Mouse (Mus musculus): ENCODE results near the gene Il17ra. TPM values are rescaled to one million over a fixed set of nuclear protein-coding genes. Genes with fewer than 3 reads are reported as not detected.
A peak's percentile ranks its signal among the peaks of the same experiment; 100 is the strongest.

The Il17ra gene
- polyA plus RNA-seq, 2 experiments, result 3.6 to 6.0 TPM

DNA sequence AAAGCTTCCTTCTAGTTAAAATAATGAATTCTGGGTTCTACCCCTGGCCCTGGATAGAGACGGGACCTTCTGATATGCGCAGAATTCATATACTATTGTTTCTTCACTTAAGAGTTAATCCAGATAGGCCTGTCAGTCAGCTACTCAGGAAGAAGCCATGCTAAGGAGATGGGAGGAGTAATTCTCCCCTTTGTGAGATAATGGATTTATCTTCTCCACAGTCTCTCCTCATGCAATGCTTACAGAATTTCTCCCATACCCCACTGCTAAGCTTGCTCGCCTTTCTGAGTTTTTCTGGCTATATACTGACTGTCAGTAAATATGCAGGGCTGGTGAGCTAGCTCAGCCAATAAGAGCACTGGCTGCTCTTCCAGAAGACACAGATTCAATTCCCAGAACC, 12.8 kb upstream of the Il17ra start:
- Histone ChIP-seq H3K9ac (replicated peaks) (no peak overlapping the region), H3K36me3 (replicated peaks; ENCODE audit: control insufficient read depth, insufficient read depth, low read depth) (no peaks in the 10 kb centered on the region), H3K27me3 (ENCODE audit: control insufficient read depth, insufficient read depth, low read length) (no peaks in the 10 kb centered on the region), H3K9me3 (ENCODE audit: control insufficient read depth, low read length) (no peaks in the 10 kb centered on the region), H3K27ac (no peak overlapping the region), H3K4me1 (replicated peaks; ENCODE audit: control insufficient read depth in 2 of 2, insufficient read depth in 2 of 2, low read length in 1 of 2) (peaks cover 0 to 20% of the 10 kb centered on the region in 2 experiments; a peak in 2 of 4 replicates), H3K4me3 (ENCODE audit: insufficient read depth in 1 of 2, low read depth in 2 of 2, low read length in 2 of 2) (no peak overlapping the region), H3K4me2 (ENCODE audit: low read depth) (no peak overlapping the region)
- 59% methylated on average over 3 of the region's 3 CpGs for WGBS (ENCODE audit: insufficient replicate concordance)
- no peak for ATAC-seq (ENCODE audit: insufficient read depth)
- no peak for DNase-seq (ENCODE audit: low read depth in 3 of 3, low spot score in 3 of 3)
- TF ChIP-seq EP300 (IDR thresholded peaks at IDR 0.05; ENCODE audit: low read depth), result no peak
- no peak for TF ChIP-seq CTCF (IDR thresholded peaks at IDR 0.05; ENCODE audit: low read depth)

DNA sequence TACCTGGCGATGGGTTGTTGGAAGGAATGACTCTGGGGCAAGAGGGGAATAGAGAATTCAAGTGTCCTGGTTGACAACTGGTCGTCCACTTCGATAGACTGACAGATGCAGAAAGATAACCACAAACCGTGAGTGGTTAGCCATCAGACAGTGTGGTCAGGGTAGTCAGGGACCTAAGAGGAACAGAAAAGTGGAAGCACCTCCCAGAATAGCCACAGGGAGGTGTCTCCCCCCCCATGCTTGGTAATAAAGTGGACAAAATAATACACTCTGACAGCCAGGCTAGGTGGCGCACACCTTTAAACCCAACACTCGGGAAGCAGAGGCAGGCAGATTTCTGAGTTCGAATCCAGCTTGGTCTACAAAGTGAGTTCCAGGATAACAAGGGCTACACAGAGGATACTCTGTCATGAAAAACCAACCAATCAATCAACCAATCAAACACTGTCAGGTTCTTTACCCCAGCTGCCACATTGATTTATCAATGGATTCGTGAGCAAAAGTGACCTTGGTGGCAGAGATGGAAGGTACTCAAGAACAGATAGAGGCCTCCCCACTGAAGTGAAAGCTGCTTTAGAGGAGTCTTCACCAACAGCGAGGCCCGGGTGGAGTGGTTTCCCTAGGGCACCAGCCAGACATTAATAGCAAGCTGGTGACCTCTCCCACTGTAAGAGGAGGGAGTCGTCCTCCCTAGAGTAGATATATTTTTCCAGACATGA, 10.5 kb upstream of the Il17ra start:
- H3K9ac ChIP-seq (replicated peaks), result no peak overlapping the region
- no peak overlapping the region for H3K4me3 ChIP-seq (ENCODE audit: insufficient read depth in 1 of 2, low read depth in 2 of 2, low read length in 2 of 2)
- DNase-seq (ENCODE audit: low read depth in 3 of 3, low spot score in 3 of 3), result no peak
- no peaks in the 10 kb centered on the region for H3K36me3 ChIP-seq (replicated peaks; ENCODE audit: control insufficient read depth, insufficient read depth, low read depth)
- peaks cover 0 to 20% of the 10 kb centered on the region in 2 experiments; a peak in 2 of 4 replicates for H3K4me1 ChIP-seq (replicated peaks; ENCODE audit: control insufficient read depth in 2 of 2, insufficient read depth in 2 of 2, low read length in 1 of 2)
- H3K27ac ChIP-seq, result no peak overlapping the region
- no peaks in the 10 kb centered on the region for H3K9me3 ChIP-seq (ENCODE audit: control insufficient read depth, low read length)
- H3K27me3 ChIP-seq (ENCODE audit: control insufficient read depth, insufficient read depth, low read length), result no peaks in the 10 kb centered on the region
- H3K4me2 ChIP-seq (ENCODE audit: low read depth), result no peak overlapping the region
- WGBS (ENCODE audit: insufficient replicate concordance), result 29% methylated on average over 11 of the region's 11 CpGs
- no peak for TF ChIP-seq CTCF (IDR thresholded peaks at IDR 0.05; ENCODE audit: low read depth)
- ATAC-seq (ENCODE audit: insufficient read depth), result no peak

DNA sequence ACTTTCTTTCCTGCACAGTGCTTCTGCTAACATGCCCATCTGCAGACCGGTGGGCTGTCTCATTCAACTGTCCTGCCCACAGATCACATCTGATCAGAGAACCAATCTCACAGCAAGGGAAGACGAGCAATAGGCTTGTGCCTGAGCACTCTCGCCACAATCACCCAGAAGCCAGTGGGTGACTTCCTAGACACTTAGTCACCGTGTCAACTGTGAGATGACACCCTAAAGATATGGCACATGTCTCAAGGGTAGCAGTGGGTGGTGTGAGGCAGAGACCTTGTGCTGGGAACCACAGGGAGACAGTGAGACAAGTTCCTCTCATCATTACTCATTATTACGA, 10.0 kb upstream of the Il17ra start:
- no peak for ATAC-seq (ENCODE audit: insufficient read depth)

GRCm38 (mm10) chr6:120453556-120453955, 9.5 kb upstream of the Il17ra start:
- no peak for TF ChIP-seq CTCF (IDR thresholded peaks at IDR 0.05; ENCODE audit: low read depth)
- TF ChIP-seq EP300 (IDR thresholded peaks at IDR 0.05; ENCODE audit: low read depth), result no peak
- no peak for ATAC-seq (ENCODE audit: insufficient read depth)
- no peak overlapping the region for H3K27ac ChIP-seq
- no peak overlapping the region for H3K9ac ChIP-seq (replicated peaks)
- no peak overlapping the region for H3K4me2 ChIP-seq (ENCODE audit: low read depth)
- H3K4me1 ChIP-seq (replicated peaks; ENCODE audit: control insufficient read depth in 2 of 2, insufficient read depth in 2 of 2, low read length in 1 of 2), result peaks cover 0 to 20% of the 10 kb centered on the region in 2 experiments; a peak in 3 of 4 replicates
- H3K4me3 ChIP-seq (ENCODE audit: insufficient read depth in 1 of 2, low read depth in 2 of 2, low read length in 2 of 2), result no peak overlapping the region
- no peaks in the 10 kb centered on the region for H3K36me3 ChIP-seq (replicated peaks; ENCODE audit: control insufficient read depth, insufficient read depth, low read depth)
- DNase-seq (ENCODE audit: low read depth in 3 of 3, low spot score in 3 of 3), result no peak
- WGBS (ENCODE audit: insufficient replicate concordance), result 77% methylated on average over 3 of the region's 3 CpGs
- no peaks in the 10 kb centered on the region for H3K9me3 ChIP-seq (ENCODE audit: control insufficient read depth, low read length)
- H3K27me3 ChIP-seq (ENCODE audit: control insufficient read depth, insufficient read depth, low read length), result no peaks in the 10 kb centered on the region

More for the DNA sequence above, 10.0 kb upstream of the Il17ra start:
- WGBS (ENCODE audit: insufficient replicate concordance), result 19% methylated on average over 5 of the region's 5 CpGs
- no peak overlapping the region for H3K9ac ChIP-seq (replicated peaks)
- H3K4me1 ChIP-seq (replicated peaks; ENCODE audit: control insufficient read depth in 2 of 2, insufficient read depth in 2 of 2, low read length in 1 of 2), result peaks cover 0 to 20% of the 10 kb centered on the region in 2 experiments; a peak in 2 of 4 replicates
- no peak overlapping the region for H3K4me3 ChIP-seq (ENCODE audit: insufficient read depth in 1 of 2, low read depth in 2 of 2, low read length in 2 of 2)
- H3K27ac ChIP-seq, result no peak overlapping the region
- no peaks in the 10 kb centered on the region for H3K36me3 ChIP-seq (replicated peaks; ENCODE audit: control insufficient read depth, insufficient read depth, low read depth)
- H3K9me3 ChIP-seq (ENCODE audit: control insufficient read depth, low read length), result no peaks in the 10 kb centered on the region
- peak in 1 of 3 experiments; percentile 37 for DNase-seq (ENCODE audit: low read depth in 3 of 3, low spot score in 3 of 3)
- H3K27me3 ChIP-seq (ENCODE audit: control insufficient read depth, insufficient read depth, low read length), result no peaks in the 10 kb centered on the region
- TF ChIP-seq EP300 (IDR thresholded peaks at IDR 0.05; ENCODE audit: low read depth) (no peak), CTCF (IDR thresholded peaks at IDR 0.05; ENCODE audit: low read depth) (no peak)
- H3K4me2 ChIP-seq (ENCODE audit: low read depth), result no peak overlapping the region

DNA sequence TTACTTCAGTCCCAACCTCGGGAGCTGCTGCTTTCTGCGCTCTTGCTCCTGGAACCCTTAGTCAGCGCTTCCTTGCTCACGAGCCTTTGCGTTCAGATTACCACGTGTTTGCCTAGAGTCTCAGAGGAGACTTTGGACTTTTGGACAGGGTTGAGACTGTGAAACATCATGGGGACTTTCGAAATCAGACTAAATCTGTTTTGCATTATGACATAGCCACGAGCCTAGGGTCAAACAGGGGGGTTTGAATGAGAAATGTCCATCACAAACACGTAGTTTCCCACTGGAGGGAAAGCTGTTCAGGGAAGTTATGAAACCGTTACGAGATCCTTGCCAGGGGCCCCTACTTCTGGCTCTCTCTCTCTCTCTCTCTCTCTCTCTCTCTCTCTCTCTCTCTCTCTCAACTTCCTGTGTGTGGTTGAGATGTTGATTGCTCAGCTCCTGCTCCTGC, 8.4 kb upstream of the Il17ra start:
- H3K4me1 ChIP-seq (replicated peaks; ENCODE audit: control insufficient read depth in 2 of 2, insufficient read depth in 2 of 2, low read length in 1 of 2), result peaks cover 0 to 20% of the 10 kb centered on the region in 2 experiments; a peak in 3 of 4 replicates
- no peaks in the 10 kb centered on the region for H3K36me3 ChIP-seq (replicated peaks; ENCODE audit: control insufficient read depth, insufficient read depth, low read depth)
- H3K9me3 ChIP-seq (ENCODE audit: control insufficient read depth, low read length), result no peaks in the 10 kb centered on the region
- no peak overlapping the region for H3K4me3 ChIP-seq (ENCODE audit: insufficient read depth in 1 of 2, low read depth in 2 of 2, low read length in 2 of 2)
- TF ChIP-seq CTCF (IDR thresholded peaks at IDR 0.05; ENCODE audit: low read depth), result no peak
- no peak for TF ChIP-seq EP300 (IDR thresholded peaks at IDR 0.05; ENCODE audit: low read depth)
- peak in 1 of 3 experiments; percentile 38 for DNase-seq (ENCODE audit: low read depth in 3 of 3, low spot score in 3 of 3)
- no peak overlapping the region for H3K9ac ChIP-seq (replicated peaks)
- no peak overlapping the region for H3K27ac ChIP-seq
- peak; percentile 65 for ATAC-seq (ENCODE audit: insufficient read depth)
- H3K4me2 ChIP-seq (ENCODE audit: low read depth), result peak overlapping the region; percentile 40
- no peaks in the 10 kb centered on the region for H3K27me3 ChIP-seq (ENCODE audit: control insufficient read depth, insufficient read depth, low read length)
- 10% methylated on average over 11 of the region's 11 CpGs for WGBS (ENCODE audit: insufficient replicate concordance)
